Comparison of ENCODE assay signal across 11 mouse cellular contexts in genomic region chr11:117934576-117935368, GRCm38 (mm10). TPM values are rescaled to one million over a fixed set of nuclear protein-coding genes. Genes with fewer than 3 reads are reported as not detected.
DNase-seq lines count a peak whose midpoint lies in the region; ATAC-seq and TF ChIP-seq lines count a peak whose summit lies in the region.
"Had no signal": no experiment of that assay in that cellular context is flagged by ENCODE, and none has a peak within 500 bp of the region (broad histone marks: within the 10 kb centered on the region; RNA-seq: fewer than 3 reads in every experiment).

No protein-coding gene starts in this region.

- no peak overlapping the region for H3K4me2 ChIP-seq in hindbrain, embryonic 13.5 days
- H3K4me2 ChIP-seq in embryonic facial prominence, embryonic 13.5 days = no peak overlapping the region
- H3K4me2 ChIP-seq in liver, embryonic 15.5 days = no peak overlapping the region
- no peak overlapping the region for H3K4me2 ChIP-seq in hindbrain, embryonic 14.5 days (replicated peaks)
- H3K4me2 ChIP-seq: hindbrain, embryonic 15.5 days had no signal

- no peak overlapping the region for H3K4me3 ChIP-seq in hindbrain, embryonic 10.5 days
- H3K4me3 ChIP-seq in hindbrain, embryonic 13.5 days = no peak overlapping the region
- H3K4me3 ChIP-seq in ES-E14 (ENCODE audit: insufficient read depth in 1 of 2, low read depth in 1 of 2, low read length in 2 of 2, poor library complexity in 1 of 2, severe bottlenecking in 1 of 2) = no peak overlapping the region
- H3K4me3 ChIP-seq in embryonic facial prominence, embryonic 13.5 days = no peak overlapping the region
- H3K4me3 ChIP-seq in liver, embryonic 15.5 days (replicated peaks) = no peak overlapping the region
- H3K4me3 ChIP-seq in hindbrain, embryonic 14.5 days (replicated peaks; ENCODE audit: low read length) = no peak overlapping the region
- H3K4me3 ChIP-seq: hindbrain, embryonic 15.5 days had no signal

- H3K27ac ChIP-seq in hindbrain, embryonic 10.5 days = peak overlapping the region; percentile 62
- no peak overlapping the region for H3K27ac ChIP-seq in hindbrain, embryonic 13.5 days
- peak overlapping the region; percentile 70 for H3K27ac ChIP-seq in ES-E14 (ENCODE audit: insufficient read depth, low read depth, low read length, poor library complexity, severe bottlenecking)
- H3K27ac ChIP-seq in embryonic facial prominence, embryonic 13.5 days = peak overlapping the region; percentile 52; the same call in 1 of the 2 replicates
- H3K27ac ChIP-seq in liver, embryonic 15.5 days (replicated peaks) = no peak overlapping the region; the same call in 1 of the 2 replicates
- no peak overlapping the region for H3K27ac ChIP-seq in hindbrain, embryonic 14.5 days
- H3K27ac ChIP-seq: hindbrain, embryonic 15.5 days had no signal

- H3K4me1 ChIP-seq in hindbrain, embryonic 10.5 days (replicated peaks) = peaks cover 93% of the 10 kb centered on the region
- peaks cover 52% of the 10 kb centered on the region for H3K4me1 ChIP-seq in hindbrain, embryonic 13.5 days (replicated peaks)
- H3K4me1 ChIP-seq in ES-E14 (ENCODE audit: control insufficient read depth in 2 of 2, insufficient read depth in 2 of 2, low read length in 2 of 2, poor library complexity in 1 of 2) = peaks cover 23 to 39% of the 10 kb centered on the region in 2 experiments
- H3K4me1 ChIP-seq in embryonic facial prominence, embryonic 13.5 days = peaks cover 84% of the 10 kb centered on the region
- peaks cover 43% of the 10 kb centered on the region for H3K4me1 ChIP-seq in liver, embryonic 15.5 days (replicated peaks)
- H3K4me1 ChIP-seq in hindbrain, embryonic 14.5 days (replicated peaks; ENCODE audit: control insufficient read depth, insufficient read depth, low read length) = peaks cover 20% of the 10 kb centered on the region

- H3K36me3 ChIP-seq in hindbrain, embryonic 10.5 days = no peaks in the 10 kb centered on the region
- no peaks in the 10 kb centered on the region for H3K36me3 ChIP-seq in hindbrain, embryonic 13.5 days
- H3K36me3 ChIP-seq in ES-E14 (ENCODE audit: control insufficient read depth, insufficient read depth, low read length, poor library complexity, severe bottlenecking) = no peaks in the 10 kb centered on the region
- H3K36me3 ChIP-seq in embryonic facial prominence, embryonic 13.5 days = no peaks in the 10 kb centered on the region
- H3K36me3 ChIP-seq in liver, embryonic 15.5 days (replicated peaks) = no peaks in the 10 kb centered on the region
- H3K36me3 ChIP-seq in hindbrain, embryonic 14.5 days (replicated peaks; ENCODE audit: control insufficient read depth, insufficient read depth) = no peaks in the 10 kb centered on the region
- H3K36me3 ChIP-seq: hindbrain, embryonic 15.5 days had no signal

- in situ Hi-C loops in ES-E14 (cut with MboI; ENCODE audit: low sequenced_read_pairs in 2 of 2, unreplicated experiment in 2 of 2) = no loop called here

- peaks cover 72% of the 10 kb centered on the region for H3K27me3 ChIP-seq in hindbrain, embryonic 10.5 days (ENCODE audit: insufficient read depth, poor library complexity, severe bottlenecking)
- peaks cover 69% of the 10 kb centered on the region for H3K27me3 ChIP-seq in hindbrain, embryonic 13.5 days
- H3K27me3 ChIP-seq in embryonic facial prominence, embryonic 13.5 days = peaks cover 20% of the 10 kb centered on the region
- H3K27me3 ChIP-seq in liver, embryonic 15.5 days = peaks cover 74% of the 10 kb centered on the region
- H3K27me3 ChIP-seq in hindbrain, embryonic 14.5 days (ENCODE audit: control insufficient read depth, insufficient read depth, low read length) = peaks cover 18% of the 10 kb centered on the region

- no peak for DNase-seq in hindbrain, embryonic 10.5 days (ENCODE audit: low spot score)
- DNase-seq in ES-E14 (ENCODE audit: low read depth, low spot score) = no peak
- DNase-seq in embryo, embryonic 10.5 days (ENCODE audit: low spot score) = no peak
- DNase-seq in frontal cortex, postnatal 10 days (ENCODE audit: low spot score in 2 of 2) = no peak
- no peak for DNase-seq in hindbrain, embryonic 14.5 days (ENCODE audit: low spot score)
- DNase-seq: cerebellum, adult 9-11 months; right cerebral cortex, adult 18-20 months had no signal

- no peak overlapping the region for H3K9ac ChIP-seq in hindbrain, embryonic 13.5 days
- H3K9ac ChIP-seq in ES-E14 (ENCODE audit: insufficient read depth, low read depth, low read length, poor library complexity, severe bottlenecking) = peak overlapping the region; percentile 43; the same call in 1 of the 2 replicates
- peak overlapping the region; percentile 49 for H3K9ac ChIP-seq in embryonic facial prominence, embryonic 13.5 days
- no peak overlapping the region for H3K9ac ChIP-seq in liver, embryonic 15.5 days
- H3K9ac ChIP-seq in hindbrain, embryonic 14.5 days = no peak overlapping the region
- H3K9ac ChIP-seq: hindbrain, embryonic 15.5 days had no signal

- H3K9me3 ChIP-seq in hindbrain, embryonic 10.5 days = no peaks in the 10 kb centered on the region
- no peaks in the 10 kb centered on the region for H3K9me3 ChIP-seq in hindbrain, embryonic 13.5 days
- no peaks in the 10 kb centered on the region for H3K9me3 ChIP-seq in ES-E14 (ENCODE audit: control insufficient read depth, insufficient read depth, low read depth, low read length)
- no peaks in the 10 kb centered on the region for H3K9me3 ChIP-seq in embryonic facial prominence, embryonic 13.5 days
- no peaks in the 10 kb centered on the region for H3K9me3 ChIP-seq in liver, embryonic 15.5 days (replicated peaks)
- no peaks in the 10 kb centered on the region for H3K9me3 ChIP-seq in hindbrain, embryonic 14.5 days (ENCODE audit: control insufficient read depth, low read length)
- H3K9me3 ChIP-seq: hindbrain, embryonic 15.5 days had no signal

- 45% methylated on average over 5 of the region's 5 CpGs for WGBS in hindbrain, embryonic 10.5 days
- WGBS in hindbrain, embryonic 13.5 days = 53% methylated on average over 5 of the region's 5 CpGs
- WGBS in embryonic facial prominence, embryonic 13.5 days = 45% methylated on average over 5 of the region's 5 CpGs
- 70% methylated on average over 5 of the region's 5 CpGs for WGBS in liver, embryonic 15.5 days (ENCODE audit: insufficient replicate concordance)
- WGBS in hindbrain, embryonic 14.5 days = 55% methylated on average over 5 of the region's 5 CpGs

- ATAC-seq in hindbrain, embryonic 13.5 days (ENCODE audit: low FRiP score) = no peak
- no peak for ATAC-seq in embryonic facial prominence, embryonic 13.5 days (ENCODE audit: insufficient number of reproducible peaks, insufficient read depth, low FRiP score, low TSS enrichment, low read depth)
- ATAC-seq in liver, embryonic 15.5 days (ENCODE audit: insufficient read depth) = peak; percentile 7; the same call in 1 of the 2 replicates
- ATAC-seq in hindbrain, embryonic 14.5 days (ENCODE audit: low FRiP score) = no peak

TF ChIP-seq in ES-E14, 5 proteins besides CTCF, POLR2A, EP300 and RAD21:
- TF ChIP-seq HCFC1 (IDR thresholded peaks at IDR 0.05; ENCODE audit: borderline replicate concordance, insufficient read depth, low read length) (no peak), ZC3H11A (IDR thresholded peaks at IDR 0.05; ENCODE audit: borderline replicate concordance, low read depth, low read length) (no peak), ZNF384 (IDR thresholded peaks at IDR 0.05; ENCODE audit: low read depth, low read length) (no peak), MAFK (IDR thresholded peaks at IDR 0.05; ENCODE audit: insufficient read depth, low read depth, low read length) (no peak), CHD2 (IDR thresholded peaks at IDR 0.05; ENCODE audit: low read depth, low read length) (no peak)

RNA-seq across cellular contexts. Expression of gene Socs3, which starts 35.1 kb away (rescaled TPM):
- 12.5 and 14.2 TPM in 2 replicates for polyA plus RNA-seq in hindbrain, embryonic 10.5 days (2016; fragmentation: Nextera tagmentation; extraction: Ambion mirVana)
- 8.3 and 8.8 TPM in 2 replicates for polyA plus RNA-seq in hindbrain, embryonic 13.5 days (2015; fragmentation: Nextera tagmentation; extraction: Ambion mirVana)
- 69.8 and 78.6 TPM in 2 replicates for total RNA-seq in ES-E14 (2012; rRNA removed)
- polyA plus RNA-seq in embryonic facial prominence, embryonic 13.5 days (2015; fragmentation: Nextera tagmentation; extraction: Ambion mirVana) = 12.7 and 15.0 TPM in 2 replicates
- polyA plus RNA-seq in liver, embryonic 15.5 days (2015; fragmentation: Nextera tagmentation; extraction: Ambion mirVana) = 7.3 and 7.5 TPM in 2 replicates
- polyA plus RNA-seq in hindbrain, embryonic 14.5 days (2014; fragmentation: Nextera tagmentation; extraction: Ambion mirVana) = 2.9 and 3.0 TPM in 2 replicates

RNA-seq across cellular contexts. Expression of gene Pgs1, which starts 51.3 kb away (rescaled TPM):
- 46.2 and 51.9 TPM in 2 replicates for polyA plus RNA-seq in hindbrain, embryonic 10.5 days (2016; fragmentation: Nextera tagmentation; extraction: Ambion mirVana)
- 47.4 and 47.6 TPM in 2 replicates for polyA plus RNA-seq in hindbrain, embryonic 13.5 days (2015; fragmentation: Nextera tagmentation; extraction: Ambion mirVana)
- 95.2 and 101 TPM in 2 replicates for total RNA-seq in ES-E14 (2012; rRNA removed)
- 37.4 and 39.5 TPM in 2 replicates for polyA plus RNA-seq in embryonic facial prominence, embryonic 13.5 days (2015; fragmentation: Nextera tagmentation; extraction: Ambion mirVana)
- polyA plus RNA-seq in liver, embryonic 15.5 days (2015; fragmentation: Nextera tagmentation; extraction: Ambion mirVana) = 14.6 and 17.6 TPM in 2 replicates
- polyA plus RNA-seq in hindbrain, embryonic 14.5 days (2014; fragmentation: Nextera tagmentation; extraction: Ambion mirVana) = 48.1 and 56.4 TPM in 2 replicates

Comparison
In these comparisons a context has a peak if more than half of its experiments do, and no peak if none do; other contexts are left out.
1. H3K27ac ChIP-seq: peak in hindbrain, embryonic 10.5 days (single experiment), ES-E14 (single experiment) and embryonic facial prominence, embryonic 13.5 days (single experiment); none in hindbrain, embryonic 13.5 days (single experiment), liver, embryonic 15.5 days (single experiment) and hindbrain, embryonic 14.5 days (single experiment).
2. H3K9ac ChIP-seq: peak in ES-E14 (single experiment) and embryonic facial prominence, embryonic 13.5 days (single experiment); none in hindbrain, embryonic 13.5 days (single experiment), liver, embryonic 15.5 days (single experiment) and hindbrain, embryonic 14.5 days (single experiment).